Mouse (Mus musculus): ENCODE measurements around the gene Slc12a5.

Gene Slc12a5

GRCm38 (mm10) chr2:164979749-164980148 lies 19.1 kb downstream of the Slc12a5 start:
- peak; percentile 76 for DNase-seq (ENCODE audit: low read depth, low spot score)

GRCm38 (mm10) chr2:164985962-164986361 lies 25.4 kb downstream of the Slc12a5 start:
- no peak for DNase-seq (ENCODE audit: low read depth, low spot score)

GRCm38 (mm10) chr2:164986371-164987027 lies 25.9 kb downstream of the Slc12a5 start:
- no peak for DNase-seq (ENCODE audit: low read depth, low spot score)

- DNase-seq (ENCODE audit: low read depth, low spot score), result no peak
These were observed 28.2 kb downstream of the Slc12a5 start for GRCm38 (mm10) chr2:164988777-164989176.

GRCm38 (mm10) chr2:164991111-164991510 lies 30.5 kb downstream of the Slc12a5 start:
- DNase-seq (ENCODE audit: low read depth, low spot score), result no peak

- no peak for DNase-seq (ENCODE audit: low read depth, low spot score)
These were observed 31.2 kb downstream of the Slc12a5 start for GRCm38 (mm10) chr2:164991808-164992207.

GRCm38 (mm10) chr2:164994156-164994555 lies 33.6 kb downstream of the Slc12a5 start:
- no peak for DNase-seq (ENCODE audit: low read depth, low spot score)

GRCm38 (mm10) chr2:164994659-164995428 lies 34.2 kb downstream of the Slc12a5 start:
- no peak for DNase-seq (ENCODE audit: low read depth, low spot score)

GRCm38 (mm10) chr2:164995976-164996375 lies 35.4 kb downstream of the Slc12a5 start:
- DNase-seq (ENCODE audit: low read depth, low spot score), result no peak

- no peak for DNase-seq (ENCODE audit: low read depth, low spot score)
These were observed 36.5 kb downstream of the Slc12a5 start for GRCm38 (mm10) chr2:164996848-164997720.

GRCm38 (mm10) chr2:164997721-164998428 lies 37.3 kb downstream of the Slc12a5 start:
- no peak for DNase-seq (ENCODE audit: low read depth, low spot score)

GRCm38 (mm10) chr2:165001958-165002357 lies 41.4 kb downstream of the Slc12a5 start:
- DNase-seq (ENCODE audit: low read depth, low spot score), result no peak

GRCm38 (mm10) chr2:165003108-165003507 lies 42.5 kb downstream of the Slc12a5 start:
- no peak for DNase-seq (ENCODE audit: low read depth, low spot score)

- DNase-seq (ENCODE audit: low read depth, low spot score), result no peak
These were observed 43.6 kb downstream of the Slc12a5 start for GRCm38 (mm10) chr2:165004237-165004636.

- no peak for DNase-seq (ENCODE audit: low read depth, low spot score)
These were observed 46.2 kb downstream of the Slc12a5 start for GRCm38 (mm10) chr2:165006813-165007212.

- no peak for DNase-seq (ENCODE audit: low read depth, low spot score)
These were observed 47.4 kb downstream of the Slc12a5 start for GRCm38 (mm10) chr2:165007986-165008385.

GRCm38 (mm10) chr2:165009161-165009560 lies 48.6 kb downstream of the Slc12a5 start:
- DNase-seq (ENCODE audit: low read depth, low spot score), result no peak

- DNase-seq (ENCODE audit: low read depth, low spot score), result peak; percentile 80
These were observed 49.0 kb downstream of the Slc12a5 start for GRCm38 (mm10) chr2:165009581-165009980.

- DNase-seq (ENCODE audit: low read depth, low spot score), result peak; percentile 57
These were observed 49.7 kb downstream of the Slc12a5 start for GRCm38 (mm10) chr2:165010351-165010750.

GRCm38 (mm10) chr2:165014935-165015334 lies 54.3 kb downstream of the Slc12a5 start:
- DNase-seq (ENCODE audit: low read depth, low spot score), result peak; percentile 5

GRCm38 (mm10) chr2:165020490-165020889 lies 59.9 kb downstream of the Slc12a5 start:
- no peak for DNase-seq (ENCODE audit: low read depth, low spot score)
